Mouse (Mus musculus): Measurements from ENCODE around the gene Ino80. TPM values are rescaled to one million over a fixed set of nuclear protein-coding genes. Genes with fewer than 3 reads are reported as not detected.

The Ino80 gene
- total and polyA plus RNA-seq, 2 experiments from 2014 or later: 2.4 to 13.2 TPM

DNA sequence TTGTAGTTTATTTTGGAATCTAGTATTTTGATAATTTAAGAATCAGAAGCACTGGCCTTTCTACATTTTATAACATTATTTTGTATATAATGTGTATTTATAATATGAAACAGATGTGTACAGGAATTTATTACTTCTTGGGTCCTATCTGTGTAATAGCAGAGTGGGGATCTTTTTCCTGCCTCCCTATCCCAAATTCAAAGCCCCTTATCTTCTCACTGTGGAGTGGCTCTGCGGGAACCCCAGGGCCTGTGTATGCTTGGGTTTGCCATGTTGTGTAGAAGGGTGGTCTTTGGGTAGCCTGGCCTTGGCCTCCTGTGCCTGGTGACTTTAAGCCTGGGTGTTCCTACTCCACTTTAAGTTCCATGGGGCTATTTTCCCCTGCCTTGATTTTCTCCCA lies 142.0 kb downstream of the Ino80 start:
- Histone ChIP-seq H3K36me3 (ENCODE audit: insufficient read depth, low read length) (peaks cover 2% of the 10 kb centered on the region; the same call in 1 of the 2 replicates), H3K4me1 (ENCODE audit: insufficient read depth, low read length) (no peaks in the 10 kb centered on the region), H3K4me2 (ENCODE audit: low read depth, low read length, poor library complexity, severe bottlenecking) (no peak overlapping the region), H3K9me3 (ENCODE audit: low read length) (no peaks in the 10 kb centered on the region), H3K4me3 (ENCODE audit: low read depth, low read length) (no peak overlapping the region), H3K9ac (replicated peaks; ENCODE audit: low read length, poor library complexity, severe bottlenecking) (no peak overlapping the region), H3K27ac (ENCODE audit: low read depth, low read length) (no peak overlapping the region), H3K27me3 (ENCODE audit: insufficient read depth, low read length) (peaks cover 18% of the 10 kb centered on the region; the same call in 1 of the 2 replicates)
- DNase-seq (ENCODE audit: low spot score) (no peak), ATAC-seq (ENCODE audit: low FRiP score) (no peak)
- no peak for TF ChIP-seq CTCF (IDR thresholded peaks at IDR 0.05)
- WGBS: 96% methylated on average over 1 of the region's 1 CpGs

DNA sequence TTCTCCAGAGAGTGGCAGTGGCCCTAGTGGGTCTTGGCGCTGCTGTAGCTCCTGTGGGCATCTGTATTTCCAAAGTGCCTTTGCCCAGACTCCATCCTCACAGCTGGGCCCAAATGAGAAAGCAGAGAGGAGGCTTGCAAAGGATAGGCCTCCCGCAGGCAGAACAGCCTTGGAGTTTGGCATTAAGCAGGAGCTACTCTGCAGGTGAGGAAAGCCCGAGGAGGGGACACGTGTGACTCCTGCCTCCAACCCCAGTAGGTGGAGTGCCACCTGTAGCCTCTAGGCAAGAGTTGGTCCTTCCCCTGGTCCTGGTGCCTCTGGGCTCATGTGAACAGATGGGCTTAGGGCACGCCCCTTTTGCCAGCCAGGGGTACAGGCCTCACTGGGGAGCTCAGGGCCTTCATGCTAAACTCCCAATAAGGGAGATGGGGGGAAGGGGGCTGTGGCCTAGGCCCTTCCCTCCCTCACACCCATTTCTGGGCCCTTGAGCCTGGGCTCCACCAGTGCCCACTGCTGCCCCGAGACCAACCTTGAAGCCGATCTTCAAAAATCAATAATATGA lies 142.4 kb downstream of the Ino80 start:
- Histone ChIP-seq H3K27me3 (ENCODE audit: insufficient read depth, low read length) (peaks cover 22% of the 10 kb centered on the region; the same call in 1 of the 2 replicates), H3K4me1 (ENCODE audit: insufficient read depth, low read length) (no peaks in the 10 kb centered on the region), H3K27ac (ENCODE audit: low read depth, low read length) (no peak overlapping the region), H3K36me3 (ENCODE audit: insufficient read depth, low read length) (peaks cover 3% of the 10 kb centered on the region; the same call in 1 of the 2 replicates), H3K4me3 (ENCODE audit: low read depth, low read length) (no peak overlapping the region), H3K9me3 (ENCODE audit: low read length) (no peaks in the 10 kb centered on the region), H3K9ac (replicated peaks; ENCODE audit: low read length, poor library complexity, severe bottlenecking) (no peak overlapping the region), H3K4me2 (ENCODE audit: low read depth, low read length, poor library complexity, severe bottlenecking) (no peak overlapping the region)
- WGBS: 69% methylated on average over 7 of the region's 7 CpGs
- no peak for DNase-seq (ENCODE audit: low spot score)
- no peak for ATAC-seq (ENCODE audit: low FRiP score)
- TF ChIP-seq CTCF (IDR thresholded peaks at IDR 0.05): no peak

DNA sequence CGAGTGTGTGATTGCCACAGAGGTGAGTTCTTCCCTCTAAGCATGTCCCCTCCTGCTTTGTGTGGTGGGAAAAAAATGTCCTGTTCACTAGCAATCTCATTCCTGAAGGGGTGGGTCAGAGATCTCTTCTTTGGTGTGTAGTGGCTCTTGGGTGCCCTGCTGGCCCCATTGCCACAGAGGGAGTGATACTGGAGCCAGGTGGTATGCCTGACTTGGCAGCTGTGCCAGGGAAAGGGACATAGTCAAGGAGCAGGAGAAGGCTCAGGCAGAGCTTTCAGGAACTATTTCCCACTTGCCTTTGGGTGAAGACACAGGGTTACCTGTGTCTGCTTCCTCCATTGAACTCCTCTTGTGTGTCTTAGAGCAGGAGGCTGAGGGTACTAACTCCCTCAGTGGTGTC lies 143.4 kb downstream of the Ino80 start:
- Histone ChIP-seq H3K4me3 (ENCODE audit: low read depth, low read length) (no peak overlapping the region), H3K9me3 (ENCODE audit: low read length) (no peaks in the 10 kb centered on the region), H3K9ac (replicated peaks; ENCODE audit: low read length, poor library complexity, severe bottlenecking) (no peak overlapping the region), H3K27ac (ENCODE audit: low read depth, low read length) (no peak overlapping the region), H3K36me3 (ENCODE audit: insufficient read depth, low read length) (peaks cover 3% of the 10 kb centered on the region; the same call in 1 of the 2 replicates), H3K4me2 (ENCODE audit: low read depth, low read length, poor library complexity, severe bottlenecking) (no peak overlapping the region), H3K27me3 (ENCODE audit: insufficient read depth, low read length) (peaks cover 27% of the 10 kb centered on the region; the same call in 1 of the 2 replicates), H3K4me1 (ENCODE audit: insufficient read depth, low read length) (no peaks in the 10 kb centered on the region)
- no peak for TF ChIP-seq CTCF (IDR thresholded peaks at IDR 0.05)
- no peak for ATAC-seq (ENCODE audit: low FRiP score)
- DNase-seq (ENCODE audit: low spot score): no peak
- 68% methylated on average over 1 of the region's 1 CpGs for WGBS

DNA sequence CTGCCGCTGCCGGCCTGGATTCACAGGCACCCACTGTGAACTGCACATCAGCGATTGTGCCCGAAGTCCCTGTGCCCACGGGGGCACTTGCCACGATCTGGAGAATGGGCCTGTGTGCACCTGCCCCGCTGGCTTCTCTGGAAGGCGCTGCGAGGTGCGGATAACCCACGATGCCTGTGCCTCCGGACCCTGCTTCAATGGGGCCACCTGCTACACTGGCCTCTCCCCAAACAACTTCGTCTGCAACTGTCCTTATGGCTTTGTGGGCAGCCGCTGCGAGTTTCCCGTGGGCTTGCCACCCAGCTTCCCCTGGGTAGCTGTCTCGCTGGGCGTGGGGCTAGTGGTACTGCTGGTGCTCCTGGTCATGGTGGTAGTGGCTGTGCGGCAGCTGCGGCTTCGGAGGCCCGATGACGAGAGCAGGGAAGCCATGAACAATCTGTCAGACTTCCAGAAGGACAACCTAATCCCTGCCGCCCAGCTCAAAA lies 145.3 kb downstream of the Ino80 start:
- Histone ChIP-seq H3K27ac (ENCODE audit: low read depth, low read length) (no peak overlapping the region), H3K4me2 (ENCODE audit: low read depth, low read length, poor library complexity, severe bottlenecking) (no peak overlapping the region), H3K36me3 (ENCODE audit: insufficient read depth, low read length) (peaks cover 3% of the 10 kb centered on the region; the same call in 1 of the 2 replicates), H3K9me3 (ENCODE audit: low read length) (no peaks in the 10 kb centered on the region), H3K4me1 (ENCODE audit: insufficient read depth, low read length) (no peaks in the 10 kb centered on the region), H3K27me3 (ENCODE audit: insufficient read depth, low read length) (peaks cover 44% of the 10 kb centered on the region), H3K9ac (replicated peaks; ENCODE audit: low read length, poor library complexity, severe bottlenecking) (no peak overlapping the region), H3K4me3 (ENCODE audit: low read depth, low read length) (no peak overlapping the region)
- DNase-seq (ENCODE audit: low spot score) (no peak), ATAC-seq (ENCODE audit: low FRiP score) (no peak)
- 78% methylated on average over 24 of the region's 24 CpGs for WGBS
- no peak for TF ChIP-seq CTCF (IDR thresholded peaks at IDR 0.05)

DNA sequence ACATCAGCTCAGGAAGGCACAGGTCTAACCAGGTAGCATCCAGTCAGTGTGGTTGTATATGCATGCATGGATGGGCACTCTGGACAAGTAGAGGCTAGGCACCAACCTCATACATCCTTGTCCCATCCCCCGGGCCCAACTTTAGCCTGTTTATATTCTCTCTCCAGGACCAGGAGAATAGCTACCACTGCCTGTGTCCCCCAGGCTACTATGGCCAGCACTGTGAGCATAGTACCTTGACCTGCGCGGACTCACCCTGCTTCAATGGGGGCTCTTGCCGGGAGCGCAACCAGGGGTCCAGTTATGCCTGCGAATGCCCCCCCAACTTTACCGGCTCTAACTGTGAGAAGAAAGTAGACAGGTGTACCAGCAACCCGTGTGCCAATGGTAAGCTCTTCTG lies 146.7 kb downstream of the Ino80 start:
- ATAC-seq (ENCODE audit: low FRiP score) (no peak), DNase-seq (ENCODE audit: low spot score) (no peak)
- Histone ChIP-seq H3K27ac (ENCODE audit: low read depth, low read length) (no peak overlapping the region), H3K4me2 (ENCODE audit: low read depth, low read length, poor library complexity, severe bottlenecking) (no peak overlapping the region), H3K4me1 (ENCODE audit: insufficient read depth, low read length) (no peaks in the 10 kb centered on the region), H3K9ac (replicated peaks; ENCODE audit: low read length, poor library complexity, severe bottlenecking) (no peak overlapping the region), H3K27me3 (ENCODE audit: insufficient read depth, low read length) (peaks cover 48% of the 10 kb centered on the region), H3K9me3 (ENCODE audit: low read length) (no peaks in the 10 kb centered on the region), H3K4me3 (ENCODE audit: low read depth, low read length) (no peak overlapping the region), H3K36me3 (ENCODE audit: insufficient read depth, low read length) (peaks cover 3% of the 10 kb centered on the region; the same call in 1 of the 2 replicates)
- no peak for TF ChIP-seq CTCF (IDR thresholded peaks at IDR 0.05)
- 93% methylated on average over 8 of the region's 8 CpGs for WGBS

DNA sequence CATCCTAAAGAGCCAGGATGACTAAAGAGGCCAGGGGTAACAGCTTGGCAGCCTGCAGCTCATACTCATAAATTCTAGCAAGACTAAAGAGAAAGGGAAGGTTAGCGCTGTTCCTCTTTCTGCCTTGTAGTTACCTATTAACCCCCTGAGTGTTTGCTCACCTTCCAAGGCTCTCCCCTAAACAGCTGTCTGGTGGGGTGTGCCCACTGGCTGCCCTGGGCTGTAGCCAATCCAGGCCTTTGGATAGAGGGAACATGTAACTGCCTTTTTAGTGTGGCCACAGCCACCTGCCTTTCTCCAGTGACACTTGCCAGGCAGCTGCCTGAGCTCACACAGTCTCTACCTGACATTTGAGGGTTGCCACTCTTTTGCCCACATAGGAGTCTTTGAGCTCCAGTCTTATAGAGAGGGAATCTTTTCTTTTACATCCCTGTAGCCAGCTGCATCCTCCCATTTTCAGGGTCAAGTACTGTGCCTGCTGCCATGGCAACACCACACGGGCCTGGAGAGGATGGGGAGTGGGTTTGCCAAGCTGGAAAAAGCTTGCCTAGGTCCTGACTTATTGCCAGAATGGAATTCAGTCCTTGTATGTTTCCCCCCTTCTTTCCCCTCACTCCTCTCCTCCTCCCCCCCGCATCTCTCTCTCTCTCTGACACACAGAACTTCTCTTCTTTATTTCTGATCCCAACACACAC lies 148.2 kb downstream of the Ino80 start:
- H3K4me1 ChIP-seq (ENCODE audit: insufficient read depth, low read length): peaks cover 11% of the 10 kb centered on the region
- TF ChIP-seq CTCF (IDR thresholded peaks at IDR 0.05): no peak
- H3K27ac ChIP-seq (ENCODE audit: low read depth, low read length): no peak overlapping the region
- H3K36me3 ChIP-seq (ENCODE audit: insufficient read depth, low read length): peaks cover 3% of the 10 kb centered on the region; the same call in 1 of the 2 replicates
- H3K4me2 ChIP-seq (ENCODE audit: low read depth, low read length, poor library complexity, severe bottlenecking): no peak overlapping the region
- no peak for ATAC-seq (ENCODE audit: low FRiP score)
- H3K4me3 ChIP-seq (ENCODE audit: low read depth, low read length): no peak overlapping the region
- H3K9me3 ChIP-seq (ENCODE audit: low read length): no peaks in the 10 kb centered on the region
- peak; percentile 53 for DNase-seq (ENCODE audit: low spot score)
- WGBS: 60% methylated on average over 3 of the region's 3 CpGs
- 0 out of 2 replicates have a peak overlapping the region, but pooled peaks have one; percentile 24 for H3K9ac ChIP-seq (replicated peaks; ENCODE audit: low read length, poor library complexity, severe bottlenecking)
- H3K27me3 ChIP-seq (ENCODE audit: insufficient read depth, low read length): peaks cover 58% of the 10 kb centered on the region
